Mouse (Mus musculus): ENCODE measurements at regions not wholly inside any gene's neighbourhood (a gene's known extent, or its start where the extent isn't known, plus 50 kb on each side); places are given as distances from the start of the nearest gene placed in this dataset.

DNA sequence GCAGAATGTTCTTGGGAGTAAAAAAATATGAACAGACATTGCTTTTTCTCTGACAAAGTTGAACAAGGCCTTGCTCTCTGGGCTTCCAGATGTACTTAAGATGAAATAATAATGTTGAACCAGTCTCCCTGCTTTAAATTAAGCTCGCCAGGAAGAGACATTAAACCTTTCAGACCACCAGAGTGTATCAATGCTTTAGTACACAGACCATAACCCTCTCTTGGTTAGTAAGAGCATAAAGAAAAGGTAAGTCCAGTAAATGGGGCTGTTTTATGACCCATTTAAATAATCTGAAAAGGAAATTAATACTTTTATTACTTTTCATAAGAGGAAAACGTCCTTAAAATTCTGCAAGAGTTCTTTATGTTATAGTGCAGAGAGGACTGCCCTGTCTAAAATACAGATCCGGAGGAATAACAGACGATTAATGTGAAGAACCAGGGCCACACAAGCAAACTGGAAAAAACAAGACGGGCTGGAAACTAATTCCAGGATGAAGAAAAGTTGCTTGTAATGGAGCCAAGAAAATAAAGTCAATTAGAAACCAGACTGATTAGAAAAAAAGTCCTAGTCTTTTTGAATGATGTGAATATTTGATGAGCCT is 74.4 kb downstream of the Mettl11b start:
- 52% methylated on average over 5 of the region's 5 CpGs for WGBS
- 0 out of 2 replicates have a peak overlapping the region, but pooled peaks have one; percentile 23 for H3K27ac ChIP-seq
- no peak for ATAC-seq (ENCODE audit: insufficient number of reproducible peaks, insufficient read depth, low FRiP score, low TSS enrichment, low read depth)

DNA sequence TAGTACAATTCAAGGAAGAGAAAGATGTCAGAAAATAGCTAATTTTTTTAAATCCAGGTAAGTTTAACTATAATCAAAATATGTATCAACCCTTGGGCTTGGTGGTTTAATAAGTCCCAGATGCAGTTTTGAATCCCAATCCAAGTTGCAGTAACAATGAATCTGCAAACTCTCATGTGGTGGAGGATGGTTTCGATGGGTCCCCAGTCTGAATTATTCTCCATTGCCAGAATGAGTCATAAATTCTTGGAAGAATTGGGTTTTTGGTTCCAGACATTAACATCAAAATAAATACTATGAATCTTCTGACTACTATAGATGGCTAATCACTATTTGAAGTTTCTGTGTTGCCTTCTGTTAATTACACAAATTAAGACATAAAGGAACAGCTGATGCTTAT is 82.9 kb downstream of the Mettl11b start:
- no peak overlapping the region for H3K27ac ChIP-seq
- WGBS, result 71% methylated on average over 1 of the region's 1 CpGs

More for the DNA sequence above, 74.4 kb downstream of the Mettl11b start:
- Histone ChIP-seq H3K4me1 (peaks cover 21% of the 10 kb centered on the region), H3K36me3 (no peaks in the 10 kb centered on the region), H3K9ac (no peak overlapping the region), H3K27me3 (no peaks in the 10 kb centered on the region), H3K4me3 (no peak overlapping the region), H3K9me3 (no peaks in the 10 kb centered on the region), H3K4me2 (no peak overlapping the region)

DNA sequence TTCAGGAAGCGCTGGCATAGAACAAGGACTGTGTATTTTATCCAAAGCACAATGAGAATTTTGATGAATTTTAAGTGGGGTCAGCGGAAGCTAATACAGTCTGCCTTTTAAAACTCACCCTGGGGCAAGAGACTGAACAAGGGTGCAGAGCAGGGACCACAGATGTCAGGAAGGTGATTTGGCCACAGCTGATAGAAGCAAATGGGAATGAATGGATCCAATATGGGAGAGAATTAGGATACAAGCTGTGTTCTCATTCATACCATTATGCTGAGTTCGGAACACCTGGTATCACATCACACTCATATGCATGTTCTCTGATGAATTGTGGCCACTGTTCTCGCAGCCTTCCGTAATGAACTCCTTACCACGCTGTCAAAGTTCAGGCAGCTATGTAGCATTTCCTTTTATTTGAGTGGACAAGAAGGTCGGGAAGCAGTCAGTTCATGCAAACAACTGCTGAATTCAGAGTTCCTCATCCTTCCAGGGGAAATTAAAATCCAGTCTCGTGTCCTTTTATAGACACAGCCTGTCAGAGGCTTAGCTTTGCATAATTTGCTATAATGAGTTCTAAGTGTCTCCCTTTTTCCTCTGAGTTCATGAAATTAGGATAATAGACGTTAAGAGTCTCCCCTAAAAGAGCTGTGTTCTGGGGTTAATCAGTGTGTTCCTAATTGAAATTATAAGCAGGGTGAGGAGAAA is 84.4 kb downstream of the Mettl11b start:
- Histone ChIP-seq H3K4me3 (no peak overlapping the region), H3K9ac (no peak overlapping the region), H3K36me3 (no peaks in the 10 kb centered on the region), H3K9me3 (no peaks in the 10 kb centered on the region), H3K4me1 (peaks cover 12% of the 10 kb centered on the region), H3K27ac (no peak overlapping the region), H3K27me3 (no peaks in the 10 kb centered on the region), H3K4me2 (no peak overlapping the region)
- WGBS, result 32% methylated on average over 9 of the region's 9 CpGs
- ATAC-seq (ENCODE audit: insufficient number of reproducible peaks, insufficient read depth, low FRiP score, low TSS enrichment, low read depth), result no peak

More for the DNA sequence above, 82.9 kb downstream of the Mettl11b start:
- peaks cover 12% of the 10 kb centered on the region for H3K4me1 ChIP-seq
- H3K4me3 ChIP-seq, result no peak overlapping the region
- no peaks in the 10 kb centered on the region for H3K36me3 ChIP-seq
- no peaks in the 10 kb centered on the region for H3K9me3 ChIP-seq
- H3K9ac ChIP-seq, result no peak overlapping the region
- H3K4me2 ChIP-seq, result no peak overlapping the region
- H3K27me3 ChIP-seq, result no peaks in the 10 kb centered on the region
- no peak for ATAC-seq (ENCODE audit: insufficient number of reproducible peaks, insufficient read depth, low FRiP score, low TSS enrichment, low read depth)

DNA sequence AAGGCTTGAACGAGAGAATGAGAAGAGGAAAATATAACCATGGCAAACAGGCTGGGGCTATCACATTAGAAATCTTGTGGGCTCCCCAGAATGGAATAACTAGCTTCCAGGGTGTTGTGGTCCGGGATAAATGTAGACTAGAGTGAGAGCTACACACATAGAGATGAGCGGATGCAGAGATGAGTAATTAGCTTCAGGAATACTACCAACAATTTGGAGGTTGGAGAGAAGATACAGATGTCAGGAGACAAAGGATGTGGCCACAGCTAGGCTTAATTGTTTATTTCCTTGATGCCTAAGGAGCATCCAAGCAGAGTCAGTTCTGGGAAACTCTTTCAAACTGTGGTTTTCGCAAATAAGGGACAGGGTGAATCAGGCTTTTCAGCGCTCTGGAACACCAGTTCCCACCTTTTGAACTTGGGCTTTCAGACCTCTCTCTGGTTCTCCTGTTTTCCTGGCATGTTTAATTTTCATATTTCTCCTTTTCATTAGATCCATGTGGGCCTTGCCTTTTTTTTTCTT is 94.7 kb downstream of the Mettl11b start:
- H3K4me2 ChIP-seq, result no peak overlapping the region
- no peaks in the 10 kb centered on the region for H3K9me3 ChIP-seq
- no peak overlapping the region for H3K9ac ChIP-seq
- no peaks in the 10 kb centered on the region for H3K4me1 ChIP-seq
- no peak for ATAC-seq (ENCODE audit: insufficient number of reproducible peaks, insufficient read depth, low FRiP score, low TSS enrichment, low read depth)
- H3K27ac ChIP-seq, result no peak overlapping the region
- no peaks in the 10 kb centered on the region for H3K27me3 ChIP-seq
- WGBS, result 72% methylated on average over 5 of the region's 5 CpGs
- H3K36me3 ChIP-seq, result no peaks in the 10 kb centered on the region
- H3K4me3 ChIP-seq, result no peak overlapping the region

DNA sequence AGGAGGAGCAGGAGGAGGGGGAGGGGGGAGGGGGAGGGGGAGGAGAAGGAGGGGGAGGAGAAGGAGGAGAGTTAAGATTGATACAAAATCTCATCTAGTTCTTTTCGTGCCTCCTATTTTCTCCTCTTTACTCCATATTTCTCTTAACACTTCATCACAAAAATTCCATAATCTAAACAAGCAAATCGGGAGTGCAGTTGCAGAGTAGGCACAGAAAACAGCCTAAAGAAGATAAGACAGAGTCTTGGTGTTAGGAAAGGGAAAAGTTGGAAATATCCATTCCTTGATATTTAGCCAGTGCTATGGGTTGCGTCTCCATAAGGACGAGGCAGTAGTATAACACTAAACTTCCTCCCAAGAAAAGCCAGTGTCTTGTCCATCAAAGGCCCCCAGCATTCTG is 100.1 kb downstream of the Mettl11b start:
- WGBS, result 89% methylated on average over 4 of the region's 4 CpGs
- H3K4me2 ChIP-seq, result no peak overlapping the region
- no peaks in the 10 kb centered on the region for H3K9me3 ChIP-seq
- no peak overlapping the region for H3K9ac ChIP-seq
- H3K4me3 ChIP-seq, result no peak overlapping the region
- H3K27ac ChIP-seq, result no peak overlapping the region
- ATAC-seq (ENCODE audit: insufficient number of reproducible peaks, insufficient read depth, low FRiP score, low TSS enrichment, low read depth), result no peak
- H3K36me3 ChIP-seq, result no peaks in the 10 kb centered on the region
- 0 out of 2 replicates have a peak, but pooled peaks cover 2% of the 10 kb centered on the region for H3K4me1 ChIP-seq
- no peaks in the 10 kb centered on the region for H3K27me3 ChIP-seq

DNA sequence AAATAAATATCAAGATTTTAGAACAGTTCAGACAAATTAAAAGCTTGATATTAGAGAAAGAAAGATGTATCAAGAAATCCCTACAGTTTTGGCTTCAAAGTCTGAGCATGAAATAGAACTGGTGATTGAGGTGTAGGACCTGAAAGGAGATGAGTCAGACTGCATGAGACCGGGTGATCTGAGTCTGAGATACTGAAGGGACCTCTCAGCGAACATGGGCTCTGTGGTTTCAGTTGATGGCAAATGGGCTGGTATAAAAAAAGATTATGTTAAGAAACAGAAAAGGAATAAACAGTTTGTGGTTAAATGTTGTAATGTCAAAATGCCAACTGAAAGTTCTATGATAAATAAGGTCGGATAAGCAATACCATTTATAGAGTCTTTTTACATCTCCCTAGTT is 103.7 kb downstream of the Mettl11b start:
- no peak overlapping the region for H3K4me2 ChIP-seq
- no peaks in the 10 kb centered on the region for H3K27me3 ChIP-seq
- H3K36me3 ChIP-seq, result no peaks in the 10 kb centered on the region
- H3K9ac ChIP-seq, result no peak overlapping the region
- peaks cover 12% of the 10 kb centered on the region; the same call in 1 of the 2 replicates for H3K4me1 ChIP-seq
- H3K9me3 ChIP-seq, result no peaks in the 10 kb centered on the region
- no peak overlapping the region for H3K4me3 ChIP-seq
- WGBS, result 77% methylated on average over 3 of the region's 3 CpGs
- no peak overlapping the region for H3K27ac ChIP-seq
- no peak for ATAC-seq (ENCODE audit: insufficient number of reproducible peaks, insufficient read depth, low FRiP score, low TSS enrichment, low read depth)

DNA sequence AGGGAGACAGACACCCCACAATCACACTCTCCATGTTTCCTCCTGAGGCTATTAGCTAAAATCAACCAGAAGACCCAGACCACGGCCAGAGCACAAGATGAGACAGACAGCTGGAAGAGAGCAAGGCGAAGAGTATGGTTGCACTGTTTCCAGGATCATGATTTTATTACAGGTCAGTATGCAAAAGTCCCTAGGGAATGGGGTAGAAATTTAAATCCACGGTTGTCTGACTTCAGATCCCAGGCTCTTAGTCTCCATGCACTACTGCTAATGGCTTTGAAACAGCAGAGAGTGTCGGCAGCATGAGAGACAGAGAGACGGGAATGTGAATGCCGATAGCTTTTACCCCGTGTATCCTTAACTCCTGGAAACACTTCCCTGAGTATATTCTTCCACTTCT is 105.2 kb downstream of the Mettl11b start:
- Histone ChIP-seq H3K4me2 (no peak overlapping the region), H3K36me3 (no peaks in the 10 kb centered on the region), H3K9me3 (no peaks in the 10 kb centered on the region), H3K4me1 (peaks cover 12% of the 10 kb centered on the region; the same call in 1 of the 2 replicates), H3K9ac (no peak overlapping the region), H3K27ac (no peak overlapping the region), H3K4me3 (no peak overlapping the region), H3K27me3 (no peaks in the 10 kb centered on the region)
- 35% methylated on average over 7 of the region's 7 CpGs for WGBS
- no peak for ATAC-seq (ENCODE audit: insufficient number of reproducible peaks, insufficient read depth, low FRiP score, low TSS enrichment, low read depth)

DNA sequence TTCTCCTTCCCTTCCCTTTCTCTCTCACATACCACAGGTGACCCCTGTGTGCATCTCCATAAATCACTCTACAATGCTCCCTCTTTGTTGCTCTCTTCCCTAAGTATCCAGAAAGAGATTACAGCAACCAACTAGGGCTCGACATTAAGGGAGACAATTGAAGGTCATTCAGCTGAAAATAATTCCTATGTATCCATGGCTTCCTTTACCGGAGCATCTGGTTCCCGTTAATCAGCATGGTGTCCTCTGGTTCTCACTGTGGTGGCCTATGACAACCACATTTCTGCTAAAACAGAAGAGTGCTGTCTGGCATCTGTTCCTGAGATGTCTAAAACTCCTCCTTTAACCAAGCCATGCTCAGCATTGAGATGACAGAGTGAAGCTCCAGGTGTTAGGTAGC is 106.9 kb downstream of the Mettl11b start:
- 18% methylated on average over 3 of the region's 3 CpGs for WGBS
- peaks cover 12% of the 10 kb centered on the region; the same call in 1 of the 2 replicates for H3K4me1 ChIP-seq
- no peak overlapping the region for H3K4me2 ChIP-seq
- no peak for ATAC-seq (ENCODE audit: insufficient number of reproducible peaks, insufficient read depth, low FRiP score, low TSS enrichment, low read depth)
- H3K36me3 ChIP-seq, result no peaks in the 10 kb centered on the region
- no peak overlapping the region for H3K9ac ChIP-seq
- no peaks in the 10 kb centered on the region for H3K27me3 ChIP-seq
- no peak overlapping the region for H3K27ac ChIP-seq
- no peaks in the 10 kb centered on the region for H3K9me3 ChIP-seq
- H3K4me3 ChIP-seq, result no peak overlapping the region

DNA sequence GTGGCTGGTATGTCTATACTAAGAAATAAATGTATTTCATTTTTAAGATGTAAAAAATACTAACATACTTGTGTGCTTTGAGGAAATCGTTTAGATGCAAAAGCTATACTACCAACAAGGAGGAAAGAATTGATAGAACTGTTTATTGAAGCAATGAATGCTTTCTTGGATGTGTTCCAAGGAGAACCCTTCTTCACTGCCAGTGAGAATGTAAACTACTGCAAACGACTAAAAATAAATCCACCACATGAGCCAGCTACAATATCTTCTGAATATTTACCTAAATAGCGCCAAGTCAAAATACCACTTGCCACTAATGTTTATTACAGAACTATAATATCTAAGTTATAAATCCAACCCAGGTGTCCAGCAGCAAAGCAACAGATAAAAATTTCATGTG is 108.4 kb downstream of the Mettl11b start:
- Histone ChIP-seq H3K9me3 (no peaks in the 10 kb centered on the region), H3K4me1 (peaks cover 12% of the 10 kb centered on the region; the same call in 1 of the 2 replicates), H3K36me3 (no peaks in the 10 kb centered on the region), H3K4me3 (no peak overlapping the region), H3K27me3 (no peaks in the 10 kb centered on the region), H3K4me2 (no peak overlapping the region), H3K9ac (no peak overlapping the region), H3K27ac (no peak overlapping the region)
- WGBS, result 56% methylated on average over 3 of the region's 3 CpGs
- ATAC-seq (ENCODE audit: insufficient number of reproducible peaks, insufficient read depth, low FRiP score, low TSS enrichment, low read depth), result no peak

DNA sequence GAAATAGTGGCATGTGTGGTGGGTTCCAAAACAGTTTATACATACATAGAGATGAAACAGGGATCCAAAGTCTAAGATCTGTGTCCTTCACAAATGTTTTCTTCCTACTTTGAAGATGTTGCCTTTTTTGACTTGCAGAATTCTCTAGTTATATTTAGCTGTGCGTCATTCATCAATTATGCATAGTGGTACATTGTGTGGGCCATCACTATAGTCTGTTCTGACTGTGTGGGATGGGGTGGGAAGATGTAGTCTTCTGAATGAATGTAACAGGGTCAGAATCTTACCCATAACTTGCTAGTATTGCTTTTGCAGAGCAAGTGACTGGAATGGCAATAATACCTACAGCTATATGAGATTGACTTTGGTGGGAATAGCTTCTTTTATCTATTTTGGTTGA is 116.6 kb downstream of the Mettl11b start:
- H3K27me3 ChIP-seq, result no peaks in the 10 kb centered on the region
- H3K27ac ChIP-seq, result no peak overlapping the region
- 90% methylated on average over 1 of the region's 1 CpGs for WGBS
- H3K4me3 ChIP-seq, result no peak overlapping the region
- H3K4me1 ChIP-seq, result peaks cover 4% of the 10 kb centered on the region; the same call in 1 of the 2 replicates
- H3K9me3 ChIP-seq, result no peaks in the 10 kb centered on the region
- ATAC-seq (ENCODE audit: insufficient number of reproducible peaks, insufficient read depth, low FRiP score, low TSS enrichment, low read depth), result no peak
- H3K9ac ChIP-seq, result no peak overlapping the region
- no peak overlapping the region for H3K4me2 ChIP-seq
- no peaks in the 10 kb centered on the region for H3K36me3 ChIP-seq

DNA sequence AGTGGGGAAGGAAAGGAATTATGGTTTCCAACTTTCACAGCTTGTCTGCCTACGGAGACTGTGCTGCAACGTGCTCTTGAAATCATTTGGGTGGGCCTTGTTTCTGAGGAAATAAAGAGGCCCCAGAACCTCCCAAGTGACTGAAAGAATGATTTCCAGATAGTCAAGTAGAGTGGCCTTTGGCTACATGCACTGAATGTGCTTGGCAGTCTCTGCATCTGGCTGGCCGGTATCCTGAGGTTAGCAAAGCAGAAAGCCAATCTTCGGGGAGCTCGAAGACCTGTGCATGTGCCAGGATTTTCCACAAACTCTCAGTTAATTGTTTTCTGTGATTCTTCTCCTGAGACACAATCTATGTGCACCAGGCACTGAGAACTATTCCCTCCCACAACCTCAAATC is 117.3 kb downstream of the Mettl11b start:
- H3K4me2 ChIP-seq, result no peak overlapping the region
- no peaks in the 10 kb centered on the region for H3K27me3 ChIP-seq
- no peak overlapping the region for H3K4me3 ChIP-seq
- peak overlapping the region; percentile 55; the same call in 1 of the 2 replicates for H3K27ac ChIP-seq
- no peaks in the 10 kb centered on the region for H3K9me3 ChIP-seq
- WGBS, result 60% methylated on average over 5 of the region's 5 CpGs
- ATAC-seq (ENCODE audit: insufficient number of reproducible peaks, insufficient read depth, low FRiP score, low TSS enrichment, low read depth), result no peak
- H3K36me3 ChIP-seq, result no peaks in the 10 kb centered on the region
- H3K9ac ChIP-seq, result no peak overlapping the region
- H3K4me1 ChIP-seq, result peaks cover 4% of the 10 kb centered on the region; the same call in 1 of the 2 replicates
